Mouse (Mus musculus) hindbrain, embryonic 10.5 days (tissue): ENCODE results near the gene Abhd16a. TPM values are rescaled to one million over a fixed set of nuclear protein-coding genes. Genes with fewer than 3 reads are reported as not detected.
"Not testable (repeated sequence)": the region's sequence is repeated elsewhere in the genome, so short reads cannot be mapped to it uniquely, and the experiment has no call there.

ENCODE experiments used
- DNase-seq: peaks from one replicate; pipeline ENCODE4 v3.0.0-alpha.2; 2017; ENCODE audit warnings: low spot score
- H3K27ac ChIP-seq: fragments of 300-500 bp; sonication (generic); 2 replicates; pipeline ENCODE4 v1.5.1; 2016; ENCODE audit warnings: mild to moderate bottlenecking, moderate library complexity
- H3K27me3 ChIP-seq: fragments of 300-500 bp; sonication (generic); 2 replicates; pipeline ENCODE4 v1.6.1; 2016; ENCODE audit warnings: mild to moderate bottlenecking; ENCODE audit not compliant: poor library complexity, insufficient read depth, severe bottlenecking
- H3K36me3 ChIP-seq: fragments of 300-500 bp; sonication (generic); 2 replicates; pipeline ENCODE4 v1.6.1; 2016; ENCODE audit warnings: mild to moderate bottlenecking, moderate library complexity
- H3K4me1 ChIP-seq: fragments of 300-500 bp; sonication (generic); replicated peaks from 2 replicates; pipeline ENCODE4 v1.6.1; 2016; ENCODE audit warnings: mild to moderate bottlenecking
- H3K4me3 ChIP-seq: fragments of 300-500 bp; sonication (generic); 2 replicates; pipeline ENCODE4 v1.5.1; 2016; ENCODE audit warnings: mild to moderate bottlenecking, moderate library complexity
- H3K9me3 ChIP-seq: fragments of 300-500 bp; sonication (generic); 2 replicates; pipeline ENCODE4 v1.6.1; 2016; ENCODE audit warnings: mild to moderate bottlenecking, moderate library complexity
- WGBS: fragments of 180-500 bp; shearing (Covaris S2); methylation state at CpG from one replicate; pipeline ENCODE4 v1.1.7; 2016; 5-methylcytosine and 5-hydroxymethylcytosine counted together
- polyA plus RNA-seq: library from polyadenylated mRNA; unstranded; fragments of >200 nt; fragmentation: Nextera tagmentation; extraction: Ambion mirVana; gene quantifications from 2 replicates; pipeline ENCODE4 v1.2.1, GENCODE M21; 2016

Abhd16a gene
- polyA plus RNA-seq, 1 experiment from 2014 or later = 67.1 TPM

GRCm38 (mm10) chr17:35123287-35123686 lies 34.2 kb downstream of the Abhd16a start:
- Histone ChIP-seq H3K36me3 (peaks cover 49% of the 10 kb centered on the region), H3K4me1 (peaks cover 59% of the 10 kb centered on the region)
- not testable (repeated sequence) for DNase-seq, H3K27me3 ChIP-seq, H3K4me3 ChIP-seq, H3K9me3 ChIP-seq, H3K27ac ChIP-seq
- WGBS = 92% methylated on average over 9 of the region's 9 CpGs

- WGBS = 94% methylated on average over 12 of the region's 12 CpGs
- H3K27ac ChIP-seq, H3K9me3 ChIP-seq, H3K4me3 ChIP-seq, H3K27me3 ChIP-seq, DNase-seq: not testable (repeated sequence)
- peaks cover 65% of the 10 kb centered on the region for H3K4me1 ChIP-seq
- peaks cover 46% of the 10 kb centered on the region for H3K36me3 ChIP-seq
These were observed 35.3 kb downstream of the Abhd16a start for GRCm38 (mm10) chr17:35124261-35124896.

- H3K36me3 ChIP-seq = peaks cover 41% of the 10 kb centered on the region
These were observed 36.0 kb downstream of the Abhd16a start for GRCm38 (mm10) chr17:35125081-35125480.

GRCm38 (mm10) chr17:35125578-35125977 lies 36.5 kb downstream of the Abhd16a start:
- DNase-seq = no peak
- Histone ChIP-seq H3K4me3 (peak overlapping the region; percentile 63), H3K4me1 (peaks cover 56% of the 10 kb centered on the region), H3K27ac (0 out of 2 replicates have a peak overlapping the region, but pooled peaks have one; percentile 16), H3K9me3 (no peaks in the 10 kb centered on the region), H3K36me3 (peaks cover 41% of the 10 kb centered on the region), H3K27me3 (no peaks in the 10 kb centered on the region)
- 33% methylated on average over 6 of the region's 6 CpGs for WGBS

More at GRCm38 (mm10) chr17:35125081-35125480, 36.0 kb downstream of the Abhd16a start:
- Histone ChIP-seq H3K27me3 (no peaks in the 10 kb centered on the region), H3K27ac (no peak overlapping the region), H3K9me3 (no peaks in the 10 kb centered on the region), H3K4me3 (peak overlapping the region; percentile 63; the same call in 1 of the 2 replicates), H3K4me1 (peaks cover 60% of the 10 kb centered on the region)
- DNase-seq = no peak
- WGBS = 96% methylated on average over 1 of the region's 1 CpGs

- DNase-seq = peak; percentile 80
- H3K27ac ChIP-seq = peak within 1 kb of the TSS; percentile 87
- H3K4me3 ChIP-seq = peak within 1 kb of the TSS; percentile 63
- no peaks in the 10 kb centered on the region for H3K27me3 ChIP-seq
- no peaks in the 10 kb centered on the region for H3K9me3 ChIP-seq
- under 1% methylated on average over 36 of the region's 36 CpGs for WGBS
- H3K36me3 ChIP-seq = peaks cover 41% of the 10 kb centered on the region
- peaks cover 52% of the 10 kb centered on the region for H3K4me1 ChIP-seq
These were observed 37.1 kb downstream of the Abhd16a start, which contains the start of gene D17H6S53E for GRCm38 (mm10) chr17:35126206-35126611. Gene D17H6S53E, plus strand, starts transcription at chr17:35126373.

GRCm38 (mm10) chr17:35127017-35127416 lies 38.0 kb downstream of the Abhd16a start:
- Histone ChIP-seq H3K27me3 (no peaks in the 10 kb centered on the region), H3K36me3 (peaks cover 41% of the 10 kb centered on the region), H3K27ac (peak overlapping the region; percentile 87; the same call in 1 of the 2 replicates), H3K4me1 (peaks cover 44% of the 10 kb centered on the region), H3K4me3 (peak overlapping the region; percentile 63), H3K9me3 (no peaks in the 10 kb centered on the region)
- DNase-seq = no peak
- 72% methylated on average over 13 of the region's 13 CpGs for WGBS

GRCm38 (mm10) chr17:35128996-35129395 lies 39.9 kb downstream of the Abhd16a start:
- WGBS = 65% methylated on average over 11 of the region's 11 CpGs

GRCm38 (mm10) chr17:35131038-35131437 lies 42.0 kb downstream of the Abhd16a start:
- H3K36me3 ChIP-seq = peaks cover 17% of the 10 kb centered on the region; the same call in 1 of the 2 replicates
- WGBS = 91% methylated on average over 8 of the region's 8 CpGs
- no peak for DNase-seq
- no peaks in the 10 kb centered on the region for H3K9me3 ChIP-seq
- H3K4me3 ChIP-seq = no peak overlapping the region
- peaks cover 26% of the 10 kb centered on the region for H3K4me1 ChIP-seq
- no peaks in the 10 kb centered on the region for H3K27me3 ChIP-seq
- no peak overlapping the region for H3K27ac ChIP-seq

More at GRCm38 (mm10) chr17:35128996-35129395, 39.9 kb downstream of the Abhd16a start:
- H3K9me3 ChIP-seq = no peaks in the 10 kb centered on the region
- DNase-seq = no peak
- peaks cover 28% of the 10 kb centered on the region for H3K36me3 ChIP-seq
- H3K27me3 ChIP-seq = no peaks in the 10 kb centered on the region
- H3K27ac ChIP-seq = no peak overlapping the region
- H3K4me1 ChIP-seq = peaks cover 34% of the 10 kb centered on the region
- H3K4me3 ChIP-seq = no peak overlapping the region

GRCm38 (mm10) chr17:35131500-35132173 lies 42.6 kb downstream of the Abhd16a start, which contains the start of gene Apom:
Gene Apom, minus strand, starts transcription at chr17:35132050.
- H3K27ac ChIP-seq = no peak within 1 kb of the TSS
- H3K9me3 ChIP-seq = no peaks in the 10 kb centered on the region
- H3K4me1 ChIP-seq = peaks cover 26% of the 10 kb centered on the region
- 89% methylated on average over 15 of the region's 15 CpGs for WGBS
- H3K27me3 ChIP-seq = no peaks in the 10 kb centered on the region
- H3K4me3 ChIP-seq = no peak within 1 kb of the TSS
- no peak for DNase-seq
- peaks cover 17% of the 10 kb centered on the region; the same call in 1 of the 2 replicates for H3K36me3 ChIP-seq

GRCm38 (mm10) chr17:35132174-35132560 lies 43.1 kb downstream of the Abhd16a start:
- WGBS = 76% methylated on average over 3 of the region's 3 CpGs
- no peaks in the 10 kb centered on the region for H3K27me3 ChIP-seq
- no peak for DNase-seq
- peaks cover 16% of the 10 kb centered on the region; the same call in 1 of the 2 replicates for H3K36me3 ChIP-seq
- H3K27ac ChIP-seq = no peak overlapping the region
- peaks cover 26% of the 10 kb centered on the region for H3K4me1 ChIP-seq
- H3K4me3 ChIP-seq = no peak overlapping the region
- no peaks in the 10 kb centered on the region for H3K9me3 ChIP-seq

GRCm38 (mm10) chr17:35133517-35133916 lies 44.5 kb downstream of the Abhd16a start:
- no peaks in the 10 kb centered on the region for H3K9me3 ChIP-seq
- H3K27me3 ChIP-seq = no peaks in the 10 kb centered on the region
- no peak overlapping the region; the same call in 1 of the 2 replicates for H3K4me3 ChIP-seq
- WGBS = 96% methylated on average over 7 of the region's 7 CpGs
- H3K4me1 ChIP-seq = peaks cover 25% of the 10 kb centered on the region
- peaks cover 19% of the 10 kb centered on the region for H3K36me3 ChIP-seq
- no peak for DNase-seq
- H3K27ac ChIP-seq = no peak overlapping the region

- Histone ChIP-seq H3K4me1 (peaks cover 20% of the 10 kb centered on the region), H3K36me3 (peaks cover 27% of the 10 kb centered on the region), H3K4me3 (peak within 1 kb of the TSS; percentile 88), H3K27ac (peak within 1 kb of the TSS; percentile 99), H3K9me3 (no peaks in the 10 kb centered on the region), H3K27me3 (no peaks in the 10 kb centered on the region)
- peak; percentile 94 for DNase-seq
- WGBS = under 1% methylated on average over 66 of the region's 66 CpGs
These were observed 45.9 kb downstream of the Abhd16a start, which contains the start of gene Bag6 for GRCm38 (mm10) chr17:35134801-35135590. Gene Bag6, plus strand, starts transcription at chr17:35135178.
